Mouse (Mus musculus) bone marrow, adult 2 months (tissue): Measurements from ENCODE around the gene Zfp853.

Source experiments
- CTCF ChIP-seq: fragments of 200-500 bp; IDR thresholded peaks from 2 replicates; pipeline ENCODE4 v1.5.1; 2011; ENCODE audit warnings: low read length, control low read depth; ENCODE audit not compliant: control insufficient read depth, insufficient read depth
- POLR2A ChIP-seq: fragments of 200-500 bp; IDR thresholded peaks from 2 replicates; pipeline ENCODE4 v1.6.1; 2011; ENCODE audit warnings: low read depth, mild to moderate bottlenecking, control low read depth, low read length, borderline replicate concordance; ENCODE audit not compliant: control insufficient read depth

- TF ChIP-seq POLR2A (no peak), CTCF (no peak)
Measured at GRCm38 (mm10) chr5:143255131-143255519, 38.3 kb downstream of the Zfp853 start.
